Mouse (Mus musculus): ENCODE measurements around the gene Itgb6. TPM values are rescaled to one million over a fixed set of nuclear protein-coding genes. Genes with fewer than 3 reads are reported as not detected.

The Itgb6 gene
- polyA plus RNA-seq, 1 experiment from 2014 or later, result 0.23 TPM

GRCm38 (mm10) chr2:60728902-60729585 lies 6.6 kb upstream of the Itgb6 start:
- 65% methylated on average over 10 of the region's 10 CpGs for WGBS
- Histone ChIP-seq H3K9ac (no peak overlapping the region), H3K27ac (no peak overlapping the region), H3K9me3 (no peaks in the 10 kb centered on the region), H3K4me3 (no peak overlapping the region), H3K4me2 (replicated peaks) (no peak overlapping the region), H3K36me3 (no peaks in the 10 kb centered on the region), H3K27me3 (replicated peaks) (no peaks in the 10 kb centered on the region), H3K4me1 (peaks cover 5% of the 10 kb centered on the region; the same call in 1 of the 2 replicates)
- no peak for ATAC-seq (ENCODE audit: low FRiP score, low read depth)

- Histone ChIP-seq H3K27ac (no peak overlapping the region), H3K9me3 (no peaks in the 10 kb centered on the region), H3K4me2 (replicated peaks) (no peak overlapping the region), H3K4me3 (no peak overlapping the region), H3K36me3 (no peaks in the 10 kb centered on the region), H3K9ac (no peak overlapping the region), H3K27me3 (replicated peaks) (no peaks in the 10 kb centered on the region), H3K4me1 (peaks cover 3% of the 10 kb centered on the region; the same call in 1 of the 2 replicates)
- no peak for ATAC-seq (ENCODE audit: low FRiP score, low read depth)
- 83% methylated on average over 2 of the region's 2 CpGs for WGBS
Observed at GRCm38 (mm10) chr2:60724660-60725059, 2.2 kb upstream of the Itgb6 start.

GRCm38 (mm10) chr2:60722967-60723366 lies 524 bp upstream of the Itgb6 start:
- H3K27ac ChIP-seq, result no peak overlapping the region
- H3K4me3 ChIP-seq, result no peak overlapping the region
- H3K36me3 ChIP-seq, result no peaks in the 10 kb centered on the region
- H3K9me3 ChIP-seq, result no peaks in the 10 kb centered on the region
- H3K27me3 ChIP-seq (replicated peaks), result no peaks in the 10 kb centered on the region
- ATAC-seq (ENCODE audit: low FRiP score, low read depth), result no peak
- no peak overlapping the region for H3K4me2 ChIP-seq (replicated peaks)
- H3K9ac ChIP-seq, result no peak overlapping the region
- 88% methylated on average over 3 of the region's 3 CpGs for WGBS
- H3K4me1 ChIP-seq, result 0 out of 2 replicates have a peak, but pooled peaks cover 3% of the 10 kb centered on the region

- H3K27ac ChIP-seq, result no peak overlapping the region
- H3K9ac ChIP-seq, result no peak overlapping the region
- 30% methylated on average over 5 of the region's 5 CpGs for WGBS
- no peaks in the 10 kb centered on the region for H3K27me3 ChIP-seq (replicated peaks)
- no peak overlapping the region for H3K4me3 ChIP-seq
- ATAC-seq (ENCODE audit: low FRiP score, low read depth), result no peak
- no peaks in the 10 kb centered on the region for H3K9me3 ChIP-seq
- 0 out of 2 replicates have a peak, but pooled peaks cover 9% of the 10 kb centered on the region for H3K4me1 ChIP-seq
- no peaks in the 10 kb centered on the region for H3K36me3 ChIP-seq
- no peak overlapping the region for H3K4me2 ChIP-seq (replicated peaks)
Observed at GRCm38 (mm10) chr2:60720906-60721305, 1.5 kb downstream of the Itgb6 start.

GRCm38 (mm10) chr2:60720205-60720604 lies 2.2 kb downstream of the Itgb6 start:
- ATAC-seq (ENCODE audit: low FRiP score, low read depth), result no peak
- Histone ChIP-seq H3K9ac (no peak overlapping the region), H3K4me1 (peaks cover 15% of the 10 kb centered on the region), H3K27ac (no peak overlapping the region), H3K36me3 (no peaks in the 10 kb centered on the region), H3K9me3 (no peaks in the 10 kb centered on the region), H3K4me2 (replicated peaks) (no peak overlapping the region), H3K27me3 (replicated peaks) (no peaks in the 10 kb centered on the region), H3K4me3 (no peak overlapping the region)
- 84% methylated on average over 8 of the region's 8 CpGs for WGBS

- WGBS, result 60% methylated on average over 13 of the region's 13 CpGs
- Histone ChIP-seq H3K9ac (no peak overlapping the region), H3K27me3 (replicated peaks) (no peaks in the 10 kb centered on the region), H3K27ac (no peak overlapping the region), H3K36me3 (no peaks in the 10 kb centered on the region), H3K4me3 (no peak overlapping the region), H3K9me3 (no peaks in the 10 kb centered on the region), H3K4me1 (peaks cover 29% of the 10 kb centered on the region), H3K4me2 (replicated peaks) (peak overlapping the region; percentile 30; the same call in 1 of the 2 replicates)
- ATAC-seq (ENCODE audit: low FRiP score, low read depth), result no peak
Observed at GRCm38 (mm10) chr2:60717348-60717747, 5.1 kb downstream of the Itgb6 start.

GRCm38 (mm10) chr2:60716549-60716948 lies 5.9 kb downstream of the Itgb6 start:
- ATAC-seq (ENCODE audit: low FRiP score, low read depth), result no peak
- Histone ChIP-seq H3K4me1 (peaks cover 28% of the 10 kb centered on the region), H3K4me2 (replicated peaks) (no peak overlapping the region), H3K27ac (no peak overlapping the region), H3K9ac (no peak overlapping the region), H3K9me3 (no peaks in the 10 kb centered on the region), H3K36me3 (no peaks in the 10 kb centered on the region), H3K27me3 (replicated peaks) (no peaks in the 10 kb centered on the region), H3K4me3 (no peak overlapping the region)

- Histone ChIP-seq H3K9ac (no peak overlapping the region), H3K27ac (no peak overlapping the region), H3K4me3 (no peak overlapping the region), H3K36me3 (no peaks in the 10 kb centered on the region), H3K4me2 (replicated peaks) (no peak overlapping the region), H3K27me3 (replicated peaks) (no peaks in the 10 kb centered on the region), H3K9me3 (no peaks in the 10 kb centered on the region), H3K4me1 (peaks cover 28% of the 10 kb centered on the region)
- WGBS, result 88% methylated on average over 13 of the region's 13 CpGs
- no peak for ATAC-seq (ENCODE audit: low FRiP score, low read depth)
Observed at GRCm38 (mm10) chr2:60715771-60716170, 6.7 kb downstream of the Itgb6 start.

GRCm38 (mm10) chr2:60714971-60715502 lies 7.4 kb downstream of the Itgb6 start:
- Histone ChIP-seq H3K4me3 (no peak overlapping the region), H3K27me3 (replicated peaks) (no peaks in the 10 kb centered on the region), H3K36me3 (no peaks in the 10 kb centered on the region), H3K9ac (no peak overlapping the region), H3K4me2 (replicated peaks) (no peak overlapping the region; the same call in 1 of the 2 replicates), H3K27ac (no peak overlapping the region), H3K9me3 (no peaks in the 10 kb centered on the region), H3K4me1 (peaks cover 28% of the 10 kb centered on the region)
- whole genome bisulfite sequencing, result 54% methylated on average over 8 of the region's 8 CpGs
- no peak for ATAC-seq (ENCODE audit: low FRiP score, low read depth)

- no peaks in the 10 kb centered on the region for H3K9me3 ChIP-seq
- H3K27ac ChIP-seq, result no peak overlapping the region
- no peak overlapping the region for H3K4me3 ChIP-seq
- peak overlapping the region; percentile 16 for H3K4me2 ChIP-seq (replicated peaks)
- 39% methylated on average over 7 of the region's 7 CpGs for WGBS
- no peaks in the 10 kb centered on the region for H3K27me3 ChIP-seq (replicated peaks)
- H3K4me1 ChIP-seq, result peaks cover 28% of the 10 kb centered on the region
- ATAC-seq (ENCODE audit: low FRiP score, low read depth), result no peak
- no peak overlapping the region for H3K9ac ChIP-seq
- H3K36me3 ChIP-seq, result no peaks in the 10 kb centered on the region
Observed at GRCm38 (mm10) chr2:60714475-60714874, 8.0 kb downstream of the Itgb6 start.

- no peaks in the 10 kb centered on the region for H3K36me3 ChIP-seq
- peak; percentile 82 for ATAC-seq (ENCODE audit: low FRiP score, low read depth)
- H3K4me3 ChIP-seq, result no peak overlapping the region
- H3K4me2 ChIP-seq (replicated peaks), result peak overlapping the region; percentile 16; the same call in 1 of the 2 replicates
- no peaks in the 10 kb centered on the region for H3K27me3 ChIP-seq (replicated peaks)
- 31% methylated on average over 8 of the region's 8 CpGs for WGBS
- H3K9ac ChIP-seq, result 0 out of 2 replicates have a peak overlapping the region, but pooled peaks have one; percentile 21
- no peak overlapping the region for H3K27ac ChIP-seq
- peaks cover 28% of the 10 kb centered on the region for H3K4me1 ChIP-seq
- H3K9me3 ChIP-seq, result no peaks in the 10 kb centered on the region
Observed at GRCm38 (mm10) chr2:60713857-60714256, 8.6 kb downstream of the Itgb6 start.

- no peaks in the 10 kb centered on the region for H3K9me3 ChIP-seq
- no peak overlapping the region for H3K4me3 ChIP-seq
- WGBS, result 86% methylated on average over 5 of the region's 5 CpGs
- H3K36me3 ChIP-seq, result no peaks in the 10 kb centered on the region
- no peak for ATAC-seq (ENCODE audit: low FRiP score, low read depth)
- H3K9ac ChIP-seq, result no peak overlapping the region
- peaks cover 28% of the 10 kb centered on the region for H3K4me1 ChIP-seq
- H3K4me2 ChIP-seq (replicated peaks), result no peak overlapping the region
- H3K27me3 ChIP-seq (replicated peaks), result no peaks in the 10 kb centered on the region
- H3K27ac ChIP-seq, result no peak overlapping the region
Observed at GRCm38 (mm10) chr2:60712891-60713290, 9.6 kb downstream of the Itgb6 start.

- WGBS, result 77% methylated on average over 6 of the region's 6 CpGs
- H3K9ac ChIP-seq, result no peak overlapping the region
Observed at GRCm38 (mm10) chr2:60712483-60712882, 10.0 kb downstream of the Itgb6 start.

More at GRCm38 (mm10) chr2:60712483-60712882, 10.0 kb downstream of the Itgb6 start:
- H3K27ac ChIP-seq, result no peak overlapping the region
- H3K9me3 ChIP-seq, result no peaks in the 10 kb centered on the region
- ATAC-seq (ENCODE audit: low FRiP score, low read depth), result no peak
- H3K4me2 ChIP-seq (replicated peaks), result no peak overlapping the region
- H3K4me3 ChIP-seq, result no peak overlapping the region
- no peaks in the 10 kb centered on the region for H3K27me3 ChIP-seq (replicated peaks)
- no peaks in the 10 kb centered on the region for H3K36me3 ChIP-seq
- peaks cover 26% of the 10 kb centered on the region for H3K4me1 ChIP-seq

Measured in neural tube, embryonic 12.5 days (tissue).